Mouse (Mus musculus): ENCODE data around the gene Scgb1b7. TPM values are rescaled to one million over a fixed set of nuclear protein-coding genes. Genes with fewer than 3 reads are reported as not detected.
"Not testable (repeated sequence)": the region's sequence is repeated elsewhere in the genome, so short reads cannot be mapped to it uniquely, and the experiment has no call there.

Scgb1b7 gene
- not detected in 2 replicates for polyA plus RNA-seq (2015; fragmentation: Nextera tagmentation; extraction: Ambion mirVana)

DNA sequence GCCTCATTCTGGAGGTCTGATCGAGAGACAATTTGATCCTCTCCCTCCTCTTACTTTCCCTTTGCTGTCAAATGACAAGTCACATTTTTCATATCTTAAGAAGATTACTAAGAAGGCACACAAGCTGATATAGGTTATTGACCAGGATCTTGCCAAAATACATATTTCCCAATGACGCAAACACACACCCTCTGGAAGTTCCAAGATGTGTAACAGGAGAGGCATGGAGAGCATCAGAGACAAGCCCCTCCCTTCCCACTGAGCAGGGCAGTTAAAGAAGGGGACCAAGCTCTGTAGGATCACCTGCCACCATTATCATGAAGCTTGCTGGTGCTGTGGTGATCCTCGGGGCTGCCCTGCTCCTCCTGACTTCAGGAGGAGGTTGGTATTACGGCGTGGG is at the start of gene Scgb1b7:
TSS of gene Scgb1b7 (plus strand) at position 301 of the 400 bp plus-strand sequence.
- not testable (repeated sequence) for H3K4me3 ChIP-seq; H3K36me3 ChIP-seq; ATAC-seq (ENCODE audit: insufficient number of reproducible peaks, insufficient read depth, low FRiP score, low TSS enrichment, low read depth); H3K27ac ChIP-seq; H3K9me3 ChIP-seq; H3K9ac ChIP-seq; H3K4me1 ChIP-seq; H3K4me2 ChIP-seq; H3K27me3 ChIP-seq
- 84% methylated on average over 5 of the region's 5 CpGs for WGBS

DNA sequence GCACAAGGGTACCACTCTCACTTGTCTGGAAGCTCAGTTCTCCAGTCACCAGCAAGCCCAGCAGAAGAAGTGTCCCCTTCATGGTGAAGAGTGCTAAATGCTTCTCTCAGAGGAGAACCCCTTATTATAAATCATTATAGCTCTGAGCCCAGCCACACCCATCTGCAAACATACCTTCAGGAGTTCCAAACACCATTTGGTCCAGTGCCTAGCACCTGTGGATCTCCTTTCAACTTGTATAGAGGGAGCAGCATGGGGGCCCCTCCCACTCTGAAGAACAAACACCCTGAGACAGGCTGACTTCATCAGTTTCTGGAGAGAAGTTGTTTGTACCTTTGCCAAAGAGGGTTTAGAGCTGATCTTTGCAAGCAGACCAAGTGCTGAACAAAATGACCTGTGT is 6.8 kb upstream of the Scgb1b7 start, which contains the start of gene Scgb2b7:
TSS of gene Scgb2b7 (minus strand) at position 101 of the 400 bp plus-strand sequence.
- H3K4me2 ChIP-seq; H3K9ac ChIP-seq; H3K27me3 ChIP-seq; H3K36me3 ChIP-seq; H3K4me3 ChIP-seq; ATAC-seq (ENCODE audit: insufficient number of reproducible peaks, insufficient read depth, low FRiP score, low TSS enrichment, low read depth); H3K4me1 ChIP-seq; H3K9me3 ChIP-seq; H3K27ac ChIP-seq: not testable (repeated sequence)

Other genes with a start within 250 kb of the Scgb1b7 start
- not detected in 2 replicates for gene Scgb2b7, start 6.9 kb upstream of the Scgb1b7 start, polyA plus RNA-seq (2015; fragmentation: Nextera tagmentation; extraction: Ambion mirVana)

Measured in embryonic facial prominence, embryonic 13.5 days (tissue).